Mouse (Mus musculus) neutrophil, adult 65 days (primary cell): ENCODE data around the gene Zfp385b. TPM values are rescaled to one million over a fixed set of nuclear protein-coding genes. Genes with fewer than 3 reads are reported as not detected.

Experiments used
- total RNA-seq: library from RNA; stranded (reverse); gene quantifications from 2 replicates; pipeline ENCODE4 v1.2.4, GENCODE M21; 2023

The Zfp385b gene
- total RNA-seq: not detected in 2 replicates

DNA sequence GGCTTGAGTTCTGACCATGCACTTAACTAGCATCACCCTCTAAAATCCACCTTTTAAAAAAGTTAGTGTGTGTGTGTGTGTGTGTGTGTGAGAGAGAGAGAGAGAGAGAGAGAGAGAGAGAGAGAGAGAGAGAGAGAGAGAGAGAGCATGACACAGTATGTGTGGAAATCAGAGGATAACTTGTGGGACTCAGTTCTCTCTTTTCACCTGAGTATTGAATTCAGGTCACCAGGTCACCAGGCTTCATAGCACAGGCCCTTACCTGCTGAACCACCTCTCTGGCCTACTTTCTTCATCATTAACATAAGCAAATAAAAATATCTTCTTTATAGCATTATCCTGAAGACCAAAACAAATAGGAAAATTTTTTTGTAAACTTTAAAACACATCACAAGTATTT, at the start of gene Zfp385b:
TSS of gene Zfp385b (minus strand) at position 101 of the 400 bp plus-strand sequence.

Other genes with a start within 250 kb of the Zfp385b start
- gene Cwc22, start 126.7 kb upstream of the Zfp385b start, total RNA-seq: 15.9 and 20.0 TPM in 2 replicates